Mouse (Mus musculus): ENCODE results near the gene Usp50. TPM values are rescaled to one million over a fixed set of nuclear protein-coding genes. Genes with fewer than 3 reads are reported as not detected.
A peak's percentile ranks its signal among the peaks of the same experiment; 100 is the strongest.

Usp50 gene
- polyA plus RNA-seq, 1 experiment from 2014 or later = 2.9 TPM

GRCm38 (mm10) chr2:126776416-126776815 lies 6.9 kb downstream of the Usp50 start:
- ATAC-seq (replicated peaks; ENCODE audit: low FRiP score, low read depth) (no peak), DNase-seq (ENCODE audit: low spot score) (no peak)
- Histone ChIP-seq H3K9ac (ENCODE audit: low read depth, low read length) (no peak overlapping the region), H3K4me3 (replicated peaks; ENCODE audit: low read depth, low read length) (no peak overlapping the region), H3K4me2 (ENCODE audit: low read length) (no peak overlapping the region), H3K27ac (no peak overlapping the region), H3K36me3 (ENCODE audit: insufficient read depth, low read length) (no peaks in the 10 kb centered on the region), H3K9me3 (replicated peaks; ENCODE audit: low read length) (no peaks in the 10 kb centered on the region), H3K4me1 (replicated peaks; ENCODE audit: insufficient read depth, low read length) (no peaks in the 10 kb centered on the region), H3K27me3 (ENCODE audit: insufficient read depth, low read length) (no peaks in the 10 kb centered on the region)
- no peak for TF ChIP-seq CTCF (IDR thresholded peaks at IDR 0.05; ENCODE audit: low read depth)
- WGBS = 46% methylated on average over 1 of the region's 1 CpGs

GRCm38 (mm10) chr2:126775951-126776350 lies 7.3 kb downstream of the Usp50 start:
- no peak for TF ChIP-seq CTCF (IDR thresholded peaks at IDR 0.05; ENCODE audit: low read depth)
- no peak for DNase-seq (ENCODE audit: low spot score)
- H3K4me2 ChIP-seq (ENCODE audit: low read length) = no peak overlapping the region
- H3K4me1 ChIP-seq (replicated peaks; ENCODE audit: insufficient read depth, low read length) = no peaks in the 10 kb centered on the region
- H3K4me3 ChIP-seq (replicated peaks; ENCODE audit: low read depth, low read length) = no peak overlapping the region
- WGBS = 59% methylated on average over 4 of the region's 4 CpGs
- ATAC-seq (replicated peaks; ENCODE audit: low FRiP score, low read depth) = no peak
- no peaks in the 10 kb centered on the region for H3K9me3 ChIP-seq (replicated peaks; ENCODE audit: low read length)
- no peaks in the 10 kb centered on the region for H3K27me3 ChIP-seq (ENCODE audit: insufficient read depth, low read length)
- no peak overlapping the region for H3K27ac ChIP-seq
- H3K36me3 ChIP-seq (ENCODE audit: insufficient read depth, low read length) = no peaks in the 10 kb centered on the region
- H3K9ac ChIP-seq (ENCODE audit: low read depth, low read length) = no peak overlapping the region

GRCm38 (mm10) chr2:126772217-126772616 lies 11.1 kb downstream of the Usp50 start:
- DNase-seq (ENCODE audit: low spot score) (no peak), ATAC-seq (replicated peaks; ENCODE audit: low FRiP score, low read depth) (no peak)
- H3K4me2 ChIP-seq (ENCODE audit: low read length) = no peak overlapping the region
- no peak overlapping the region for H3K9ac ChIP-seq (ENCODE audit: low read depth, low read length)
- 85% methylated on average over 5 of the region's 5 CpGs for WGBS
- H3K4me3 ChIP-seq (replicated peaks; ENCODE audit: low read depth, low read length) = no peak overlapping the region
- H3K27me3 ChIP-seq (ENCODE audit: insufficient read depth, low read length) = no peaks in the 10 kb centered on the region
- TF ChIP-seq CTCF (IDR thresholded peaks at IDR 0.05; ENCODE audit: low read depth) = no peak
- no peak overlapping the region for H3K27ac ChIP-seq
- no peaks in the 10 kb centered on the region for H3K4me1 ChIP-seq (replicated peaks; ENCODE audit: insufficient read depth, low read length)
- H3K36me3 ChIP-seq (ENCODE audit: insufficient read depth, low read length) = no peaks in the 10 kb centered on the region
- no peaks in the 10 kb centered on the region for H3K9me3 ChIP-seq (replicated peaks; ENCODE audit: low read length)

GRCm38 (mm10) chr2:126769431-126770181 lies 13.7 kb downstream of the Usp50 start:
- Histone ChIP-seq H3K4me2 (ENCODE audit: low read length) (no peak overlapping the region), H3K9ac (ENCODE audit: low read depth, low read length) (no peak overlapping the region), H3K36me3 (ENCODE audit: insufficient read depth, low read length) (no peaks in the 10 kb centered on the region), H3K4me3 (replicated peaks; ENCODE audit: low read depth, low read length) (no peak overlapping the region), H3K27ac (no peak overlapping the region), H3K4me1 (replicated peaks; ENCODE audit: insufficient read depth, low read length) (no peaks in the 10 kb centered on the region), H3K9me3 (replicated peaks; ENCODE audit: low read length) (no peaks in the 10 kb centered on the region), H3K27me3 (ENCODE audit: insufficient read depth, low read length) (no peaks in the 10 kb centered on the region)
- no peak for TF ChIP-seq CTCF (IDR thresholded peaks at IDR 0.05; ENCODE audit: low read depth)
- WGBS = 62% methylated on average over 19 of the region's 19 CpGs
- DNase-seq (ENCODE audit: low spot score) (no peak), ATAC-seq (replicated peaks; ENCODE audit: low FRiP score, low read depth) (no peak)

GRCm38 (mm10) chr2:126768194-126768593 lies 15.1 kb downstream of the Usp50 start:
- ATAC-seq (replicated peaks; ENCODE audit: low FRiP score, low read depth) (no peak), DNase-seq (ENCODE audit: low spot score) (no peak)
- Histone ChIP-seq H3K9ac (ENCODE audit: low read depth, low read length) (no peak overlapping the region), H3K9me3 (replicated peaks; ENCODE audit: low read length) (no peaks in the 10 kb centered on the region), H3K27ac (no peak overlapping the region), H3K36me3 (ENCODE audit: insufficient read depth, low read length) (no peaks in the 10 kb centered on the region), H3K4me3 (replicated peaks; ENCODE audit: low read depth, low read length) (no peak overlapping the region), H3K27me3 (ENCODE audit: insufficient read depth, low read length) (no peaks in the 10 kb centered on the region), H3K4me1 (replicated peaks; ENCODE audit: insufficient read depth, low read length) (no peaks in the 10 kb centered on the region), H3K4me2 (ENCODE audit: low read length) (no peak overlapping the region)
- peak; percentile 56 for TF ChIP-seq CTCF (IDR thresholded peaks at IDR 0.05; ENCODE audit: low read depth)
- 71% methylated on average over 4 of the region's 4 CpGs for WGBS

GRCm38 (mm10) chr2:126767599-126767998 lies 15.7 kb downstream of the Usp50 start:
- Histone ChIP-seq H3K36me3 (ENCODE audit: insufficient read depth, low read length) (peaks cover 2% of the 10 kb centered on the region; the same call in 1 of the 2 replicates), H3K4me3 (replicated peaks; ENCODE audit: low read depth, low read length) (no peak overlapping the region), H3K4me2 (ENCODE audit: low read length) (no peak overlapping the region), H3K27me3 (ENCODE audit: insufficient read depth, low read length) (no peaks in the 10 kb centered on the region), H3K9ac (ENCODE audit: low read depth, low read length) (no peak overlapping the region), H3K4me1 (replicated peaks; ENCODE audit: insufficient read depth, low read length) (no peaks in the 10 kb centered on the region), H3K9me3 (replicated peaks; ENCODE audit: low read length) (no peaks in the 10 kb centered on the region), H3K27ac (no peak overlapping the region)
- WGBS = 98% methylated on average over 3 of the region's 3 CpGs
- TF ChIP-seq CTCF (IDR thresholded peaks at IDR 0.05; ENCODE audit: low read depth) = peak; percentile 15; the same call in 1 of the 2 replicates
- no peak for ATAC-seq (replicated peaks; ENCODE audit: low FRiP score, low read depth)
- no peak for DNase-seq (ENCODE audit: low spot score)

Measured in kidney, postnatal 0 days (tissue).